Mouse (Mus musculus) Patski (cell line): ENCODE results near the gene Ech1. TPM values are rescaled to one million over a fixed set of nuclear protein-coding genes. Genes with fewer than 3 reads are reported as not detected.
A peak's percentile ranks its signal among the peaks of the same experiment; 100 is the strongest.

Experiments used
- ATAC-seq: fragments of 100-300 bp; one replicate; pipeline ENCODE4 v1.8.0; 2021
- CTCF ChIA-PET: fragments of 350-600 bp; sonication (Branson Sonifier 250); formaldehyde crosslinking; loops from one replicate; lab custom pipeline; 2022; ENCODE audit warnings: inconsistent platforms; lab: Charles Lee
- POLR2A ChIA-PET: fragments of 350-600 bp; sonication (Branson Sonifier 250); formaldehyde crosslinking; loops from one replicate; lab custom pipeline; 2022; ENCODE audit warnings: antibody characterized with exemption, inconsistent platforms; lab: Charles Lee
- DNase-seq: peaks from one replicate; pipeline ENCODE4 v3.0.0-alpha.2; 2011; ENCODE audit warnings: low read depth, low spot score
- H3K27me3 ChIP-seq: fragments of 371-371 bp; one replicate; pipeline ENCODE4 v1.5.1; 2021
- CTCF ChIP-seq: fragments of 100-300 bp; IDR thresholded peaks from one replicate; pipeline ENCODE4 v1.5.1; 2021
- in situ Hi-C: fragments of 300-500 bp; cut with MboI; formaldehyde crosslinking; loops from 3 replicates; pipeline ENCODE4 v1.11.1; 2018; ENCODE audit warnings: low pct_unique_long_range_greater_than_20kb, mixed read lengths
- polyA plus RNA-seq: library from polyadenylated mRNA; unstranded; gene quantifications from one replicate; pipeline ENCODE4 v1.2.3, GENCODE M21; 2021

Gene Ech1
- polyA plus RNA-seq, 1 experiment from 2014 or later, result 208 TPM

GRCm38 (mm10) chr7:28817524-28817923 lies 7.5 kb upstream of the Ech1 start:
- ChIA-PET CTCF (interaction anchor here (1.4 kb wide), 1 partner anchor 10 kb away, joined by 4 read pairs; no protein-coding TSS in a partner anchor), POLR2A (interaction anchor here (1.2 kb wide), 1 partner anchor 9 kb away, joined by 5 read pairs; the partner anchor contains the start of gene Hnrnpl)
- DNase-seq (no peak), ATAC-seq (no peak)
- TF ChIP-seq CTCF, result no peak
- in situ Hi-C loops, result no loop called here
- H3K27me3 ChIP-seq, result no peaks in the 10 kb centered on the region

DNA sequence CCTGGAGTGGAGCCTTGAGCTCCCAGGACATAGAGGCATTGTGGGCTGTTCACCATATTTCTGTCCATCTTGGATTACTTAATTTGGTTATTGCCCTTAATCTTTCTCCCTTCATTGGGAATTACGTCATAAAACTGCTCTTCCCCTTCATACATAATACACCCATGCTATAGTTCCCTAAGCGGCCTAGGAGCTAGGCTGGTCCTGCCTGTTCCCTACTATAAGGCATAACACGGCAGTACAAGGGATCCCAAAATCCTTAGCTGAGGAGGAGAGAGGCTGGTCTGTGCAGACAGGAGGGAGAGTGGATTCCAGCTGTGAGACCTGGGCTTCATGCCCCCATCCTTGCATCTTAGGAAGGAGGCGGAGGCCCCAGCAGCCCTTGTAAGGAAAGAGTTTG lies 7.1 kb upstream of the Ech1 start:
- no peak for ATAC-seq
- POLR2A ChIA-PET, result interaction anchor here (1.2 kb wide), 1 partner anchor 10 kb away, joined by 5 read pairs; the partner anchor contains the start of gene Hnrnpl
- in situ Hi-C loops, result no loop called here

DNA sequence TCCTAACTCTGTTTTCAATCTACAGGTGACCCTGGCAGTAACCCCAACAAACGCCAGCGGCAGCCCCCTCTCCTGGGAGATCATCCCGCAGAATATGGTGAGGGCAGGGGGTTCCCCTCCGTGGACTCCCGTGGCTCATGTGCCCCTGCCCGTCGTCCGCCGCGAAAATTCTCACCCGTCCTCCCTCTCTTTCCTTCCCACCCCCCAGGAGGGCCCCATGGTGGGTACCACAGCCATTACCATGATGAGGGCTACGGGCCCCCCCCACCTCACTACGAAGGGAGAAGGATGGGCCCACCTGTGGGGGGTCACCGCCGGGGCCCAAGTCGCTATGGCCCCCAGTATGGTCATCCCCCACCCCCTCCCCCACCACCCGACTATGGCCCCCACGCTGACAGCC lies 6.6 kb upstream of the Ech1 start:
- no peak for ATAC-seq
- POLR2A ChIA-PET, result interaction anchor here (1.2 to 3.5 kb wide), 2 partner anchors 7 to 10 kb away, joined by 5 to 22 read pairs; partner anchors contain the start of gene Hnrnpl
- no peak for TF ChIP-seq CTCF
- CTCF ChIA-PET, result interaction anchor here (1.4 kb wide), 1 partner anchor 9 kb away, joined by 4 read pairs; no protein-coding TSS in a partner anchor
- H3K27me3 ChIP-seq, result no peaks in the 10 kb centered on the region
- in situ Hi-C loops, result no loop called here
- no peak for DNase-seq

More for the DNA sequence above, 7.1 kb upstream of the Ech1 start:
- CTCF ChIA-PET, result interaction anchor here (1.4 kb wide), 1 partner anchor 10 kb away, joined by 4 read pairs; no protein-coding TSS in a partner anchor
- no peaks in the 10 kb centered on the region for H3K27me3 ChIP-seq
- no peak for TF ChIP-seq CTCF
- DNase-seq, result no peak

GRCm38 (mm10) chr7:28818861-28819452 lies 6.1 kb upstream of the Ech1 start:
- in situ Hi-C loops, result no loop called here

GRCm38 (mm10) chr7:28819571-28819970 lies 5.4 kb upstream of the Ech1 start:
- no peaks in the 10 kb centered on the region for H3K27me3 ChIP-seq
- ATAC-seq (no peak), DNase-seq (no peak)
- ChIA-PET POLR2A (interaction anchor here (1.3 to 3.5 kb wide), 2 partner anchors 8 to 18 kb away, joined by 3 to 22 read pairs; no protein-coding TSS in a partner anchor), CTCF (interaction anchor here (1.4 kb wide), 1 partner anchor 16 kb away, joined by 3 read pairs; no protein-coding TSS in a partner anchor)
- TF ChIP-seq CTCF, result no peak
- in situ Hi-C loops, result no loop called here

More at GRCm38 (mm10) chr7:28818861-28819452, 6.1 kb upstream of the Ech1 start:
- ATAC-seq (no peak), DNase-seq (no peak)
- H3K27me3 ChIP-seq, result no peaks in the 10 kb centered on the region
- POLR2A ChIA-PET, result interaction anchor here (3.5 kb wide), 1 partner anchor 8 kb away, joined by 22 read pairs; no protein-coding TSS in a partner anchor
- CTCF ChIA-PET, result interaction anchor here (0.6 to 1.4 kb wide), 2 partner anchors 9 to 14 kb away, joined by 3 to 4 read pairs; no protein-coding TSS in a partner anchor
- TF ChIP-seq CTCF, result no peak

DNA sequence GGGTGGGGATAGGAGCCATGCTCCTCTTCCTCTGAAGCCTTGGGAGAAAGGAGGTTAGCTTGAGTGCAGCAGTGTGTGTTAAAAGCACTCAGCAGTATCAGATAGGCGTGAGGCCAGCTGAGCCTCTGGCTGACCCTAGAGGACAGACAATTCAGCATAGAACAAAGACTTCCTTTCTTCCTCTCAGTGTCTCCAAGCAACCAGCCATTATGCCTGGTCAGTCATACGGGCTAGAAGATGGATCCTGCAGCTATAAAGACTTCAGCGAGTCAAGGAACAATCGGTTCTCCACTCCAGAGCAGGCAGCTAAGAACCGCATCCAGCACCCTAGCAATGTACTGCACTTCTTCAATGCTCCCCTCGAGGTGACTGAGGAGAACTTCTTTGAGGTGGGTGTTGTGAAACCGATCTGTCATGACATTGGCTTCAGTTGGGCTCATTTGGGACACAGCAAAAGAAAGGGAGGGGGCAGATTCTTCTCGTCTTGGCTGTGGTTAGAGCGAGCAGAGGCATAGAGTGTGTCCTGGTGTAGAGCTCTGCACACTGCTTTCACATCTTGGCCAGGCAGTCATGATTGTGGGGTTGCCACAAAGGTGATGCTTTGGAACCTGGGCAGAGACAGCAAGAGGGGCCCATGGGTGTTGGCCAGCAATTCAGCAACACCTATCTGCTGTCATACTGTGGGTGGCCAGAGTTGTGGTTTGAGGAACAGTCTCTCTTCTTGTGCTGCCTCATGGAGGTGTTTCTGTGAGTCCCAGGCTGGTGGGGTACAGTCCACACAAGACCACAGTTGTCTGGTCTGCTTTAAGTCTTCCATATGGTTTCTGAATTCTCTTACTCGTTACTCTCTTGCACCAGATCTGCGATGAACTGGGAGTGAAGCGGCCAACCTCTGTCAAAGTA lies 4.4 kb upstream of the Ech1 start:
- POLR2A ChIA-PET, result interaction anchor here (1.0 to 3.5 kb wide), 4 partner anchors 9 to 31 kb away, joined by 3 to 22 read pairs (median 4); no protein-coding TSS in a partner anchor
- in situ Hi-C loops, result loop anchor here (10.0 kb wide), 1 partner anchor 1734 kb away; the partner anchor contains the start of genes Hspb6, Lin37 and Proser3
- no peak for TF ChIP-seq CTCF
- CTCF ChIA-PET, result interaction anchor here (0.9 to 1.4 kb wide), 2 partner anchors 17 to 25 kb away, joined by 3 read pairs; no protein-coding TSS in a partner anchor
- DNase-seq (no peak), ATAC-seq (peak; percentile 14)
- H3K27me3 ChIP-seq, result no peaks in the 10 kb centered on the region

DNA sequence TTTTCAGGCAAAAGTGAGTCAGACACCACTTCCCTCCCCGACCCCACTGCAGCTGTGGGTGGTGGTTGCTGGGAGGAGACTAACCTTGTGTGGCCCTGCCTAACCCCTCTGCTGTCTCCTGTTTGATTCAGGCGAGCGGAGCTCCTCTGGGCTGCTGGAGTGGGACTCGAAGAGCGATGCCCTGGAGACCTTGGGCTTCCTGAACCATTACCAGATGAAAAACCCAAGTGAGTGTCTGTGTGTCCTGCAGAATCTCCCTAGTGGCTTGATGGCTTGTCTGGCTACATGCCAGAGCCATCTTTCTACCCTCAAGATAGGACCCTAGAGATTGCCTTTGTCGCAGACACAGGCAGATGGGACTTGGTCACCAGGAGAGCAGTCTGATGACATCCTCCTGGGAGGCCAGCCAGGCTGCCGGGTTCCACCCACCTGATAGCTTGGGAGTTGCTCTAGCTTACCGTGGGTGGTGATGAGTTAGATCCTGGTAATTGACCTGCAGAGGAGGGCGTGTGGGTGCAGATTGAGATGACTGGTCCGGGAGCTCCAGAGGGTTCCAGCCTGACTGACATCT lies 3.7 kb upstream of the Ech1 start:
- peak; percentile 36 for ATAC-seq
- DNase-seq, result no peak
- ChIA-PET POLR2A (interaction anchor here (1.0 to 3.5 kb wide), 3 partner anchors 10 to 31 kb away, joined by 3 to 22 read pairs (median 5); no protein-coding TSS in a partner anchor), CTCF (interaction anchor here (1.4 kb wide), 1 partner anchor 18 kb away, joined by 3 read pairs; no protein-coding TSS in a partner anchor)
- in situ Hi-C loops, result loop anchor here (10.0 kb wide), 1 partner anchor 1733 kb away; the partner anchor contains the start of genes Hspb6, Lin37 and Proser3
- H3K27me3 ChIP-seq, result no peaks in the 10 kb centered on the region
- no peak for TF ChIP-seq CTCF

DNA sequence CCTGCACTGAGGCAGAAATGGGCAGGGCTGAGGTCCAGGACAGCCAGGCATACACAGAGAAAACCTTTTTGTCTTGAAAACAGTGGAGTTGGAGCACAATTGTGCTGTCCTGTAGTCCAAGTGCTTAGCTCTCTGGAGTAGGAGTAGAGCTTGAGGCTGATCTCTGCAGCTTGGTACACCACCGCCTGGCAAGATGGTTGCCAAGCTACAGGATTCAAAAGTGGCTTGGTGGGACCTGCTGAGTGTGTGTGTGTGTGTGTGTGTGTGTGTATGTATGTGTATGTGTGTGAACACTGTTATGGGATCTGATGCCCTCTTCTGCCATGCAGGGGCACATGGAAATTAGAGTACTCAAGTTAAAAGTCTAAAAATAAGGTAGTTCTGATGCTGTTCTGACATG lies 2.5 kb upstream of the Ech1 start:
- ChIA-PET CTCF (no interaction called here), POLR2A (no interaction called here)
- H3K27me3 ChIP-seq, result no peaks in the 10 kb centered on the region
- DNase-seq (no peak), ATAC-seq (no peak)
- in situ Hi-C loops, result loop anchor here (10.0 kb wide), 1 partner anchor 1732 kb away; the partner anchor contains the start of genes Hspb6, Lin37 and Proser3
- TF ChIP-seq CTCF, result no peak
